Mouse (Mus musculus): ENCODE results near the gene Tedc2.

The Tedc2 gene

GRCm38 (mm10) chr17:24220435-24221411, at the start of gene Tedc2:
TSS of gene Tedc2 (minus strand) at chr17:24220851.
- peak; percentile 91 to 94 for DNase-seq

- DNase-seq, result no peak
These were observed 46.5 kb upstream of the Tedc2 start for GRCm38 (mm10) chr17:24267133-24267532.

- DNase-seq, result no peak
These were observed 44.1 kb upstream of the Tedc2 start for GRCm38 (mm10) chr17:24264766-24265165.

GRCm38 (mm10) chr17:24260516-24260915, 39.9 kb upstream of the Tedc2 start:
- no peak for DNase-seq

- no peak for DNase-seq
These were observed 39.1 kb upstream of the Tedc2 start for GRCm38 (mm10) chr17:24259702-24260101.

GRCm38 (mm10) chr17:24258981-24259380, 38.3 kb upstream of the Tedc2 start:
- no peak for DNase-seq

GRCm38 (mm10) chr17:24252329-24252728, 31.7 kb upstream of the Tedc2 start:
- no peak for DNase-seq

GRCm38 (mm10) chr17:24251320-24252069, 30.8 kb upstream of the Tedc2 start, which contains the start of gene Ccnf:
TSS of gene Ccnf (minus strand) at chr17:24251484.
- DNase-seq, result peak; percentile 95 to 96

- no peak for DNase-seq
These were observed 30.3 kb upstream of the Tedc2 start for GRCm38 (mm10) chr17:24250988-24251319.

- DNase-seq, result no peak
These were observed 28.0 kb upstream of the Tedc2 start for GRCm38 (mm10) chr17:24248641-24249040.

- no peak for DNase-seq
These were observed 23.4 kb upstream of the Tedc2 start for GRCm38 (mm10) chr17:24244061-24244460.

GRCm38 (mm10) chr17:24243311-24243969, 22.8 kb upstream of the Tedc2 start:
- DNase-seq, result peak in 1 of 2 experiments; percentile 57

- DNase-seq, result peak; percentile 79 to 85
These were observed 16.3 kb upstream of the Tedc2 start for GRCm38 (mm10) chr17:24236921-24237320.

GRCm38 (mm10) chr17:24236479-24236878, 15.8 kb upstream of the Tedc2 start:
- no peak for DNase-seq

GRCm38 (mm10) chr17:24227941-24228340, 7.3 kb upstream of the Tedc2 start:
- no peak for DNase-seq

- no peak for DNase-seq
These were observed 6.1 kb upstream of the Tedc2 start for GRCm38 (mm10) chr17:24226721-24227120.

- DNase-seq, result no peak
These were observed 5.2 kb upstream of the Tedc2 start for GRCm38 (mm10) chr17:24225851-24226250.

GRCm38 (mm10) chr17:24224741-24225140, 4.1 kb upstream of the Tedc2 start:
- DNase-seq, result no peak

GRCm38 (mm10) chr17:24223513-24223912, 2.9 kb upstream of the Tedc2 start:
- no peak for DNase-seq

GRCm38 (mm10) chr17:24222653-24223052, 2.0 kb upstream of the Tedc2 start:
- no peak for DNase-seq

- DNase-seq, result no peak
These were observed 3.8 kb downstream of the Tedc2 start for GRCm38 (mm10) chr17:24216836-24217235.

GRCm38 (mm10) chr17:24213186-24213585, 7.5 kb downstream of the Tedc2 start:
- DNase-seq, result no peak

GRCm38 (mm10) chr17:24212441-24213018, 8.1 kb downstream of the Tedc2 start:
- no peak for DNase-seq

Data from cerebellum, postnatal 25 days (tissue).